Mouse (Mus musculus): ENCODE measurements around the gene Vps25.

DNA sequence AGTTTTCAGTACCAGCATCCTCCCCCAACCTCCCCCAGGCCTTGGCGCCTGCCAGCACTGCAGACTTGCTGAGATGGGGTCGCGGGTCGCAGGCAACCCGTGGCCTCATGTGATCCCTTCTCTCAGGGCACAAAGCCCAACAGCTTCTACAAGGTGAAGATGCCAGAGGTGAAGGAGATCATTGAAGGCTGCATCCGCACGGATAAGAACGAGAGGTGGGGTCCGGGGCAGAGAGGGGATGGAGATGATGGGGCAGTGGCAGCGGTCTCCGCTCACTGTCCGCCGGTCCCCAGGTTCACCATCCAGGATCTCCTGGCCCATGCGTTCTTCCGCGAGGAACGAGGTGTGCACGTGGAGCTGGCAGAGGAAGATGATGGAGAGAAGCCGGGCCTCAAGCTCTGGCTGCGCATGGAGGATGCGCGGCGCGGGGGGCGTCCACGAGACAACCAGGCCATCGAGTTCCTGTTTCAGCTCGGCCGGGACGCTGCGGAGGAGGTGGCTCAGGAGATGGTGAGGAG lies 11.5 kb downstream of the Vps25 start:
- TF ChIP-seq POLR2A (IDR thresholded peaks at IDR 0.05; ENCODE audit: borderline replicate concordance, insufficient read depth, low read length) = no peak
- no peak for TF ChIP-seq CTCF (IDR thresholded peaks at IDR 0.05; ENCODE audit: borderline replicate concordance, insufficient read depth, low read depth, low read length)
